Mouse (Mus musculus): ENCODE results near the gene Gm3264. TPM values are rescaled to one million over a fixed set of nuclear protein-coding genes. Genes with fewer than 3 reads are reported as not detected.
"Not testable (repeated sequence)": the region's sequence is repeated elsewhere in the genome, so short reads cannot be mapped to it uniquely, and the experiment has no call there.

The Gm3264 gene
- polyA plus RNA-seq (2012; fragmentation: generic; extraction: Trizol), result not detected

DNA sequence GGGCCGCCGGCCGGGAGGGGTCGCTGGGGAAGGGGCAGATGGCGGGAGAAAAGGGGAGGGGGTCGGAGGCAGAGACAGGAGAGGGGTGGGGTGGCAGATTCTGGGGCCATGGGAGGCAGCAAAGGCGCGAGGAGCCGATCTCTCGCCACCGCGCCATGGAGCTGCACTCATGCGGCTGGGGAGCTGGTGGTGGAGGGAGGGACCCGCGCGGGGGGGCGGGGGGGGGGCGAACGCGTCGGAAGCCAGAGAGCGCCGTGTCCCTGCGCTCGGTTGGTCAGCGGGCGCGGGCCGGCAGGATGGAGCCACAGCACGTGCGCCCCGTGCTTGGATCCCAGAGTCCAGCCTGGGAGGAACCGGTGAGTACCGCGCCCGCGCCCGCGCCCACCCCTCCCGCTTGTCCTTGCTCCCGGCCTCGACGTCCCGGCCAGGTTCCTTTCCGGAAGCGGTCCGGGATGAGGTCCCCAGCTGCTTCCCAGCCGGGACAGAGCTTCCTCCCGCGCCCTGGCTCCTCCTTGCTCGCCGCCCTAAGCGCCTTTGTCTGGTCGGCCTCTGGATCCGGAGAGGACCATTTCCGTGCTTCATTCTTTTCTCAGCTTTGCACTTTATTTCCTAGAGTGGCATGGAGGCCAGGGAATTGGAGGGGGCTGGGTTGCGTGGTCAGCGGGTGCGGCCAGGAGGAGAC is at the start of gene Gm3264:
Gm3264 (plus strand) TSS at position 278 of the 682 bp plus-strand sequence.
- H3ac ChIP-seq (ENCODE audit: control insufficient read depth, insufficient read length); H3K4me3 ChIP-seq; H3K79me2 ChIP-seq (ENCODE audit: control insufficient read depth, insufficient read depth); H3K36me3 ChIP-seq (ENCODE audit: control insufficient read depth, insufficient read depth); H3K27me3 ChIP-seq (ENCODE audit: control insufficient read depth, insufficient read depth, insufficient read length); H3K4me2 ChIP-seq (ENCODE audit: low read depth): not testable (repeated sequence)

DNA sequence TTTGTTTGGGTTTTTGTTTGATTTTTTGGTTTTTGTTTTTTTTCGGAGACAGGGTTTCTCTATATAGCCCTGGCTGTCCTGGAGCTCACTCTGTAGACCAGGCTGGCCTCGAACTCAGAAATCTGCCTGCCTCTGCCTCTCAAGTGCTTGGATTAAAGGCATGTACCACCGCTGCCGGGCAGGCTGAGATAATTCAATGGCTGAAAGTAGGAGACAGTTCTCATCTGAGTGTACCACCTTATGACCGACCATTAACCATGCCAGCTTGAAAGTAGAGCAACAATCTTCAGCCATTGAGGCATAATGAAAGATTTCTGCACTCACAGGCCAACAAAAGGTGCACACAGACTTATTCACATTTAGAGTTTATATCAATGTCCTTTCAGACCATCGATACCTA is 49.0 kb upstream of the Gm3264 start:
- not testable (repeated sequence) for H3ac ChIP-seq (ENCODE audit: control insufficient read depth, insufficient read length); H3K79me2 ChIP-seq (ENCODE audit: control insufficient read depth, insufficient read depth); H3K36me3 ChIP-seq (ENCODE audit: control insufficient read depth, insufficient read depth); H3K4me3 ChIP-seq; H3K27me3 ChIP-seq (ENCODE audit: control insufficient read depth, insufficient read depth, insufficient read length); H3K4me2 ChIP-seq (ENCODE audit: low read depth)

DNA sequence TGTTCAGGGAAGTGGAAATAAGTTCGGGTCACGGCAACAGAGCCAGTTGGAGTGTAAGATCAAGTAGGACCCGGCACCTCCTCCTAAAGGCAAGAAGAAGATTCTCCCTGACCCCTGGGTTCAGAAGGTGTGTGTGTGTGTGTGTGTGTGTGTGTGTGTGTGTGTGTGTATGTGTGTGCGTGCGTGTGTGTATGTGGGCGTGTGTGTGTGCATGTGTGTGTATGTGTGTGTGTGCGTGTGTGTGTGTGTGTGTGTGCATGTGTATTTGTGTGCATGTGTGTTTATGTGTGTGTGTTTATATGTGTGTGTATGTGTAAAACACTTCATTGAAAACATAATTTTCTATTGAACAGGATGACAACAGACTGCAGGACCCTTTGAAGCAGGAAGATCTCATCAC is 33.4 kb upstream of the Gm3264 start:
- not testable (repeated sequence) for H3K36me3 ChIP-seq (ENCODE audit: control insufficient read depth, insufficient read depth); H3ac ChIP-seq (ENCODE audit: control insufficient read depth, insufficient read length); H3K4me2 ChIP-seq (ENCODE audit: low read depth); H3K4me3 ChIP-seq; H3K79me2 ChIP-seq (ENCODE audit: control insufficient read depth, insufficient read depth); H3K27me3 ChIP-seq (ENCODE audit: control insufficient read depth, insufficient read depth, insufficient read length)

DNA sequence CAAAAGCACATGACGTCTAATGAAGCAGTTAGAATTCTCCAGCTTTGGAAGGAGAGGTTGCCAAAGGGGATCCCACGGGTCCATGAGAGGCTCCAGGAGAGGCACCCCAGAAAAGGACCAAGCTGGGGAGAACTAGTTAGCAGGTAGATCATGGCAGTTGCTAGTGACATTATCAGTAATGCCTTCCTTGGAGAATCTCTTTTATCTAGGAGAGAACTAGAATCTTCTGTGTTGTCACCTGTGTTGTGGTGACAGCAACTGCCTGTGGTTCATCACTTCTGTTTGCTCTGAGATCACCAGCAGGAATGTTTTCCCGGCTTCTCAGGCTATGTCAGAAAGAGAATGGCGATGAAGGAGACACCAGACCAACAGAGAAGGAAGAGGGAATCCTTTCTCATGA is 17.6 kb upstream of the Gm3264 start, which contains the start of gene Gm3269:
Gm3269 (plus strand) TSS at position 301 of the 400 bp plus-strand sequence.
- not testable (repeated sequence) for H3K4me2 ChIP-seq (ENCODE audit: low read depth); H3K4me3 ChIP-seq; H3K79me2 ChIP-seq (ENCODE audit: control insufficient read depth, insufficient read depth); H3K36me3 ChIP-seq (ENCODE audit: control insufficient read depth, insufficient read depth); H3K27me3 ChIP-seq (ENCODE audit: control insufficient read depth, insufficient read depth, insufficient read length); H3ac ChIP-seq (ENCODE audit: control insufficient read depth, insufficient read length)

DNA sequence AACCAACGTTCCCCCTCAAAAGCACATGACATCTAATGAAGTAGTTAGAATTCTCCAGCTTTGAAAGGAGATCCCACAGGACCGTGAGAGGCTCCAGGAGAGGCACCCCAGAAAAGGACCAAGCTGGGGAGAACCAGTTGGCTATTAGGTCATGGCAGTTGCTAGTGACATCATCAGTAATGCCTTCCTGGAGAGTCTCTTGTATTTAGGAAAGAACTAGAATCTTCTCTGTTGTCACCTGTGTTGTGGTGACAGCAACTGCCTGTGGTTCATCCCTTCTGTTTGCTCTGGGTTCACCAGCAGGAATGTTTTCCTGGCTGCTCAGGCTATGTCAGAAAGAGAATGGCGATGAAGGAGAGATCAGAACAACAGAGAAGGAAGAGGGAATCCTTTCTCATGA is 36.7 kb downstream of the Gm3264 start, which contains the start of gene Gm3278:
Gm3278 (plus strand) TSS at position 301 of the 400 bp plus-strand sequence.
- not testable (repeated sequence) for H3K4me3 ChIP-seq

More for the DNA sequence above, 36.7 kb downstream of the Gm3264 start, which contains the start of gene Gm3278:
- not testable (repeated sequence) for H3K4me2 ChIP-seq (ENCODE audit: low read depth); H3ac ChIP-seq (ENCODE audit: control insufficient read depth, insufficient read length); H3K27me3 ChIP-seq (ENCODE audit: control insufficient read depth, insufficient read depth, insufficient read length); H3K36me3 ChIP-seq (ENCODE audit: control insufficient read depth, insufficient read depth); H3K79me2 ChIP-seq (ENCODE audit: control insufficient read depth, insufficient read depth)

Other genes starting within 250 kb of the Gm3264 start
- not detected for gene Gm8159, start 223.2 kb upstream of the Gm3264 start, polyA plus RNA-seq (2012; fragmentation: generic; extraction: Trizol)
- not detected for gene Gm3239, start 191.4 kb upstream of the Gm3264 start, polyA plus RNA-seq (2012; fragmentation: generic; extraction: Trizol)
- gene Gm7876, start 146.3 kb upstream of the Gm3264 start, polyA plus RNA-seq (2012; fragmentation: generic; extraction: Trizol), result not detected
- gene Gm3252, start 128.8 kb upstream of the Gm3264 start, polyA plus RNA-seq (2012; fragmentation: generic; extraction: Trizol), result not detected
- gene Gm9602, start 79.2 kb upstream of the Gm3264 start, polyA plus RNA-seq (2012; fragmentation: generic; extraction: Trizol), result not detected
- gene Gm3269, start 17.5 kb upstream of the Gm3264 start, polyA plus RNA-seq (2012; fragmentation: generic; extraction: Trizol), result not detected
- not detected for gene Gm3278, start 36.8 kb downstream of the Gm3264 start, polyA plus RNA-seq (2012; fragmentation: generic; extraction: Trizol)
- gene Gm8297, start 128.4 kb downstream of the Gm3264 start, polyA plus RNA-seq (2012; fragmentation: generic; extraction: Trizol), result not detected
- gene Gm3298, start 160.3 kb downstream of the Gm3264 start, polyA plus RNA-seq (2012; fragmentation: generic; extraction: Trizol), result not detected
- gene 4930555G01Rik, start 195.1 kb downstream of the Gm3264 start, polyA plus RNA-seq (2012; fragmentation: generic; extraction: Trizol), result not detected
- not detected for gene Gm8281, start 215.5 kb downstream of the Gm3264 start, polyA plus RNA-seq (2012; fragmentation: generic; extraction: Trizol)